Mouse (Mus musculus): Measurements from ENCODE around the gene Zfp273. TPM values are rescaled to one million over a fixed set of nuclear protein-coding genes. Genes with fewer than 3 reads are reported as not detected.
"Not testable (repeated sequence)": the region's sequence is repeated elsewhere in the genome, so short reads cannot be mapped to it uniquely, and the experiment has no call there.

Zfp273 gene
- polyA plus RNA-seq (2015; fragmentation: Nextera tagmentation; extraction: Ambion mirVana) = 11.5 and 13.0 TPM in 2 replicates

GRCm38 (mm10) chr13:67813710-67814660, at the start of gene Zfp273:
Gene Zfp273, plus strand, starts transcription at chr13:67813740.
- Histone ChIP-seq H3K27ac (replicated peaks) (peak within 1 kb of the TSS; percentile 93), H3K27me3 (no peaks in the 10 kb centered on the region), H3K4me1 (replicated peaks) (peaks cover 4% of the 10 kb centered on the region; the same call in 1 of the 2 replicates), H3K36me3 (peaks cover 11% of the 10 kb centered on the region), H3K9me3 (peaks cover 3% of the 10 kb centered on the region; the same call in 1 of the 2 replicates), H3K4me3 (peak within 1 kb of the TSS; percentile 98), H3K9ac (peak within 1 kb of the TSS; percentile 79), H3K4me2 (peak within 1 kb of the TSS; percentile 88)
- peak; percentile 96 for ATAC-seq (ENCODE audit: low FRiP score, low read depth)
- WGBS = 4% methylated on average over 31 of the region's 31 CpGs

DNA sequence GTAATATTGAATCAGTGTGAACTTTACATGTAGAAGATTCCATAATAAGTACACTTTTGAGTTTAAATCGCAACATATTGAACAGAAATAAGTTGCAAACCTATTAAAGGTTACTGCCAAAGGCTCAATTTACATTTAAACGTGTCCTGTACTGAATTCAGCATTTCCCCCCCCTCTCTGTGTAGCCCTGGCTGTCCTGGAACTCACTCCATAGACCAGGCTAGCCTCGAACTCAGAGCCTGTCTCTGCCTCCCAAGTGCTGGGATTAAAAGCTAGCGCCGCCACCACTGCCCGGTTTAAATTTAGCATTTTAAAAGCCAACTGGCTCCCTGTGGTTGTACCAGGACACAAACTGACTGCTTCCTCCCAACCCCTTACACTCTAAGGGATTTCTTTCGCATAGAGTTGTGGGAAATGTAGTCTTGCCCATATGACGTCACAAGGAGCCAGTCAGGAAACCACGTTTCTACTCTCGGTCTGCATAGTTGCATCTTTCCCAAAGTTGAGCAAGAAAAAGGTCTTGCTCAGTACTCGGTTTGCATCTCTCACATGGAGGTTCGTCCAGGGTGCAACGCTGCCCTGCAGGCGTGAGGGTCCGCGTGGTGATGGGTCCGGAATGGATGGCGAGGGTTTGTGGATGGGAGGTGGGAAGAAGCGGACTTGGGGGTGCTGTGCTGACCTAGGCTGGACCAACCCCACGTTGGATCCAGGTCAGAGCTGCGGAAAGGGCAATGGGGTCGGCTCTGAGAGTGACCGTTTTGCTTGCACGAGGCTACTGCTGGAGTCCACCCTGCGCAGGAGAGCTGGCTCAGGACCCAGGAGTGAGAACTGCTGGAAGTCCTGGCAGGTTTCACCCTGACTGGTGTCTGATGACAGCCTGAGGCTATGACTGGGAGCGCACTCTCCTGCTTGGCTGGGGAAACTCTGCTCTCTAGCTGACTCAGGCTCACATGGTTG, 34.0 kb upstream of the Zfp273 start, which contains the start of gene Zfp493:
Zfp493 (plus strand) TSS at position 429 of the 957 bp plus-strand sequence.
- H3K4me2 ChIP-seq = peak within 1 kb of the TSS; percentile 75
- 7% methylated on average over 26 of the region's 26 CpGs for WGBS
- peak within 1 kb of the TSS; percentile 52; the same call in 1 of the 2 replicates for H3K27ac ChIP-seq (replicated peaks)
- peak; percentile 98 for ATAC-seq (ENCODE audit: low FRiP score, low read depth)
- H3K4me1 ChIP-seq (replicated peaks) = peaks cover 4% of the 10 kb centered on the region
- H3K9me3 ChIP-seq = no peaks in the 10 kb centered on the region
- H3K27me3 ChIP-seq = no peaks in the 10 kb centered on the region
- H3K4me3 ChIP-seq = peak within 1 kb of the TSS; percentile 72
- no peaks in the 10 kb centered on the region for H3K36me3 ChIP-seq
- peak within 1 kb of the TSS; percentile 69 for H3K9ac ChIP-seq

DNA sequence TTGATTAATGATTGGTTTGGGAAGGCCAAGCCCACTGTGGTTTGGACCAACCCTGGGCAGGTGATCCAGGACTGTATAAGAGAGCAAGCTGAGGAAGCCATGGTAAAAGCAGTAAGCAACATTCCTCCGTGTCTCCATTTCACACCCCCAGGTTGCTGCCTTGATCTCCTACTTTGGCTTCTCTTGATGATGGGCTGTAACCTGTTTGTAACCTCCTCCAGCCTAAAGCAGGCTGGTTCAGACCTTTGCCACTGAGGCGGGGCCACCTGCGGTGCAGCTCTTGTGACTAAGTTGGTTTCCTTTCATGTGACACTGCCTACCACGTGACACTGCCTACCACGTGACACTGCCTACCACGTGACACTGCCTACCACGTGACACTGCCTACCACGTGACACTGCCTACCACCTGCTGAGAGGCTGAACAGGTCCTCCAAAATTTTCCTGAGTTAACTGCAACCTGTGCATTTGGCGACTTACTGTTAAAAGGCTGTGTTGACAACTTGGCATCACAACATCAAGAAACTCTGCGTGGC, 21.6 kb upstream of the Zfp273 start:
- no peak for ATAC-seq (ENCODE audit: low FRiP score, low read depth)
- no peak overlapping the region for H3K4me3 ChIP-seq
- H3K4me2 ChIP-seq = no peak overlapping the region
- no peaks in the 10 kb centered on the region for H3K27me3 ChIP-seq
- H3K9me3 ChIP-seq = 0 out of 2 replicates have a peak, but pooled peaks cover 3% of the 10 kb centered on the region
- H3K36me3 ChIP-seq = peaks cover 21% of the 10 kb centered on the region
- WGBS = 95% methylated on average over 10 of the region's 10 CpGs
- H3K9ac ChIP-seq = no peak overlapping the region
- H3K4me1 ChIP-seq (replicated peaks) = no peaks in the 10 kb centered on the region
- H3K27ac ChIP-seq (replicated peaks) = no peak overlapping the region

- no peak for ATAC-seq (ENCODE audit: low FRiP score, low read depth)
- H3K4me1 ChIP-seq (replicated peaks) = no peaks in the 10 kb centered on the region
These were observed 14.9 kb upstream of the Zfp273 start for GRCm38 (mm10) chr13:67798618-67799017.

DNA sequence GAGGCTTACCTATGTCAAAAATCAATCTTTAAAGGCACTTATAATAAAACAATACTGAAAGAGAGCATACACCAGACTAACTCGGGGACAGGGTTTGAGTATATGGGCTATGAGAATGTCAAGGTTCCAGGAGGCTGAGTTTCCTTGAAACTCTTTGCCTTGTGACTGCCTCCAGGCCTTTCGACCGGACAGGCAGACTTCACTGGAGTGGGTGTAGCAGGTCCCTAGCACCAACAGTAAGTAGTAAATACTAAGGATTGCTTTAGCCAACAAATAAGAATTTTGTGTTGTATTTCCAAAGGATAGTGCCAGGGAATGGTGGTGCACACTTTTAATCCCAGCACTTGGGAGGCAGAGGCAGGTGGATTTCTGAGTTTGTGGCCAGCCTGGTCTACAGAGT, 14.4 kb upstream of the Zfp273 start:
- H3K27me3 ChIP-seq; H3K27ac ChIP-seq (replicated peaks); H3K36me3 ChIP-seq; H3K9ac ChIP-seq; ATAC-seq (ENCODE audit: low FRiP score, low read depth); H3K4me1 ChIP-seq (replicated peaks); H3K4me3 ChIP-seq; H3K9me3 ChIP-seq; H3K4me2 ChIP-seq: not testable (repeated sequence)
- 94% methylated on average over 3 of the region's 3 CpGs for WGBS

More at GRCm38 (mm10) chr13:67798618-67799017, 14.9 kb upstream of the Zfp273 start:
- no peak overlapping the region for H3K4me3 ChIP-seq
- no peaks in the 10 kb centered on the region for H3K27me3 ChIP-seq
- H3K27ac ChIP-seq (replicated peaks) = no peak overlapping the region
- H3K9ac ChIP-seq = no peak overlapping the region
- WGBS = 65% methylated on average over 3 of the region's 3 CpGs
- no peaks in the 10 kb centered on the region for H3K36me3 ChIP-seq
- no peaks in the 10 kb centered on the region for H3K9me3 ChIP-seq
- H3K4me2 ChIP-seq = no peak overlapping the region

GRCm38 (mm10) chr13:67811651-67812210, 1.8 kb upstream of the Zfp273 start:
- Histone ChIP-seq H3K9ac (no peak overlapping the region), H3K9me3 (no peaks in the 10 kb centered on the region), H3K4me1 (replicated peaks) (peaks cover 4% of the 10 kb centered on the region; the same call in 1 of the 2 replicates), H3K4me3 (no peak overlapping the region), H3K27me3 (no peaks in the 10 kb centered on the region), H3K27ac (replicated peaks) (no peak overlapping the region), H3K4me2 (no peak overlapping the region), H3K36me3 (no peaks in the 10 kb centered on the region)
- 76% methylated on average over 1 of the region's 1 CpGs for WGBS
- ATAC-seq (ENCODE audit: low FRiP score, low read depth) = no peak

DNA sequence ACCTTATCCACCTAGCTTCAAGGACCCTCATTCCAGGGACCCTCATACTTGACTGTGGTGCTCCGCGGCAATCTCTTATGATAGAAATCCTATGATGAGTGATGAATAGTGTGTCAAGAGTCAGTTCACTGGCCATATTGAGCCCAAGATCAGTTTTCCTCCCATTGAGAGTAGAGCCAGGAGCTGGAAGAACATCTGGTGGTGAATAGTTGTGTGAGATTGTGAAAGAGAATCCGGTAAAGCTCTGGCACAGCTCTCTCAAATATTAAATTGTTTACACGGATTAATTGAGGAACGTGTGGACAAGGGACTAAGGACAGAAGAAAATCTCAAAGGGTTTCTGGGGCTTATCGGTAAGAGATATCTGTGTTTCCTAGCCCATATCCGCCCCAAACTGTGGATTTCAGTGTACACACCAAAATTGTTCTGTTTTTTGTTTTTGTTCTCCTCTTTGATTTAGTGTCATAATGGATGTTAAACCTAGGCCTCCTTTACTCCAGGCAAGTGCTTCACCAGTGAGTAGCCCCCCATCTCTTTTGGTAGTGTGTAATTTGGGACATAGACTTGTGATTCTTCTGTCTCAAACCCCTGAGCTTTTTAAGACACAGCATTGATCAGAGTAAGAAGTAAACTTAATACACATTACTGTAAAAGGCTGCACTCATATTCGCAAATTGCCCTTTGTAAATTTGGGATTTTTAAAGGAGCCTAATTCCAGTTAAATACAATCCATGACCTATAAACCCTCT, 405 bp upstream of the Zfp273 start:
- H3K4me3 ChIP-seq = peak overlapping the region; percentile 98
- H3K9me3 ChIP-seq = no peaks in the 10 kb centered on the region
- peaks cover 4% of the 10 kb centered on the region; the same call in 1 of the 2 replicates for H3K4me1 ChIP-seq (replicated peaks)
- H3K9ac ChIP-seq = peak overlapping the region; percentile 79; the same call in 1 of the 2 replicates
- no peak for ATAC-seq (ENCODE audit: low FRiP score, low read depth)
- 78% methylated on average over 8 of the region's 8 CpGs for WGBS
- H3K4me2 ChIP-seq = peak overlapping the region; percentile 88
- H3K27ac ChIP-seq (replicated peaks) = peak overlapping the region; percentile 93; the same call in 1 of the 2 replicates
- H3K27me3 ChIP-seq = no peaks in the 10 kb centered on the region
- H3K36me3 ChIP-seq = peaks cover 4% of the 10 kb centered on the region; the same call in 1 of the 2 replicates

DNA sequence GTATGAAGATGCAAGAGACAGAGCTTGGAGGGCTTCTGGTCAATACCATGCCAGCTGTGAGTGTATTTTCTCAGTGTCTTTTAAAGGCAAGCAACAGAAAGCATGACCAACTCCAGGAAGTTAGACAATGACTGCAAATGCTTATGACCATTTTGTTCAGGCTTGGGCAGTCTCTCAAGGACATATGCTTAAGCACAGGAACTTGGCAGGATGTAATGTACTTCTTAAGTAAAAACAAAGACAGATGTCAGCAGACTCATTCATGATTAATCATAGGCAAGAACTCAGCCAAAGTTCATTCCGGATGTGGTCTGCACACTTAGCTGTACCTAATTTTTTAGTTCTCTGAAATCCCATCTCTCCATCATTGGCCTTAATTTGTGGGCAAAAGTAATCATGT, 5.1 kb downstream of the Zfp273 start:
- H3K4me2 ChIP-seq = no peak overlapping the region
- H3K9ac ChIP-seq = no peak overlapping the region
- 98% methylated on average over 1 of the region's 1 CpGs for WGBS
- peaks cover 11% of the 10 kb centered on the region; the same call in 1 of the 2 replicates for H3K9me3 ChIP-seq
- H3K4me3 ChIP-seq = no peak overlapping the region
- peaks cover 4% of the 10 kb centered on the region; the same call in 1 of the 2 replicates for H3K4me1 ChIP-seq (replicated peaks)
- H3K27me3 ChIP-seq = no peaks in the 10 kb centered on the region
- H3K27ac ChIP-seq (replicated peaks) = no peak overlapping the region
- peaks cover 37% of the 10 kb centered on the region for H3K36me3 ChIP-seq
- no peak for ATAC-seq (ENCODE audit: low FRiP score, low read depth)

DNA sequence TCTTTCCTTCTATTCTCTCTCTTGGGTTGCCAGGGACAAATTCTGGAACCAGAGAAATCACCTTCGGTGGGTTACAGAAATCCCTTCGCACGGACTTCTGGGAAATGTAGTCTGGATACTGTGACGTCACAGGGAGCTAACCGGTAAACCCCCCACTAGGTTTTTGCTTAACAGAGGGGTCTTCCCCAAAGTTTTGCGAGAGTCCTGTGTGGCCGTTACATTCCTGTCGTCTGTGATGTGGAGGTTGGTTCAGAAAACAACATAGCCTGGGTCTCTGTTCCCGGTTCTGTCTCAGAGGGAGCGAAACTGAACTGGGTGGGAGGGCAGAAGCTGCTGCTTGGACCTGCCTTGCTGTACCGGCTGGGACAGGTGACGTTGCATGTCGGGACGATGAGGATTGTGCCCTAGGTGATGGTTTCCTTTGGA, 17.4 kb downstream of the Zfp273 start, which contains the start of gene Gm10037:
Gm10037 (plus strand) TSS at position 196 of the 426 bp plus-strand sequence.
- Histone ChIP-seq H3K4me1 (replicated peaks) (peaks cover 6% of the 10 kb centered on the region; the same call in 1 of the 2 replicates), H3K4me3 (peak within 1 kb of the TSS; percentile 48), H3K27ac (replicated peaks) (peak within 1 kb of the TSS; percentile 71), H3K4me2 (peak within 1 kb of the TSS; percentile 76), H3K27me3 (no peaks in the 10 kb centered on the region), H3K36me3 (peaks cover 12% of the 10 kb centered on the region), H3K9me3 (peaks cover 8% of the 10 kb centered on the region; the same call in 1 of the 2 replicates), H3K9ac (peak within 1 kb of the TSS; percentile 58)
- WGBS = 6% methylated on average over 14 of the region's 14 CpGs
- ATAC-seq (ENCODE audit: low FRiP score, low read depth) = peak; percentile 88

DNA sequence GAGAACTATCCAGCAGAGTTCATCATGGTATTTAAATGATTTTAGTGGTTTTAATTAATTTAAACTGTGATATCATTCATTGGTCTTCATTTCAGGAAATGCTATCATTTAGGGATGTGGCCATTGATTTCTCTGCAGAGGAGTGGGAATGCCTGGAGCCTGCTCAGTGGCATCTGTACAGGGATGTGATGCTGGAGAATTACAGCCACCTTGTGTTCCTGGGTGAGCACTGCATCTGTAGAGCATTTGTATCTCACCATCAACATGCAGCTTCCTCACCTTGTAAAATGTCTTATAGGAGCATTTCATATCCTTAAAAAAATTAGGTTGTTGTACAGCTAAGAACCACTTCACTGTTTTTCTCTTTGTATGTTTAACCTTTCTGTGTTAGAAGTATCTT, 19.6 kb downstream of the Zfp273 start:
- H3K27ac ChIP-seq (replicated peaks); H3K4me3 ChIP-seq; H3K9me3 ChIP-seq; H3K27me3 ChIP-seq; H3K4me1 ChIP-seq (replicated peaks); H3K9ac ChIP-seq; ATAC-seq (ENCODE audit: low FRiP score, low read depth); H3K36me3 ChIP-seq; H3K4me2 ChIP-seq: not testable (repeated sequence)

Data from hindbrain, embryonic 15.5 days (tissue).